Mouse (Mus musculus) left cerebral cortex, adult 11 months (tissue): ENCODE results near the gene Adh1.

Source experiments
- DNase-seq: peaks from one replicate; pipeline ENCODE4 v3.0.0; 2022; ENCODE audit warnings: low spot score

The Adh1 gene

DNA sequence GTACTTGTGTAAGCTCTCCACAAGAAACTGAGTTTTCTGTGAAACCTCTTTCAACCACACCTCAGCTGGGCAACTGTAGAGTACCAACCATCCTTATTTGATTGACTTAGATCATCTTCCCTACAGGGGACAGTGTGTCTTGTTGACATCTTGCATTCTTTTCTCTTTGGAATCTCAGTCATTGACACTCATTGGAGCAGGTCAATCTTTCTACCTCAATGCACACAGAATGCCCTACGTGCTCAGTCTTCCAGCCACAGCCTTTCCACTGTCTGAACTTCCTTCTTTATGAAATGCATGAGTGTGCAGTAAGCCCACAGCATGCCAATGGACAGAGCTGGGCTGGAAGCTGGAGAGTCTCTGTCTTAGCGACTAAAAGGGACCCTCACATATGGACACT lies 29.9 kb downstream of the Adh1 start:
- no peak for DNase-seq

DNA sequence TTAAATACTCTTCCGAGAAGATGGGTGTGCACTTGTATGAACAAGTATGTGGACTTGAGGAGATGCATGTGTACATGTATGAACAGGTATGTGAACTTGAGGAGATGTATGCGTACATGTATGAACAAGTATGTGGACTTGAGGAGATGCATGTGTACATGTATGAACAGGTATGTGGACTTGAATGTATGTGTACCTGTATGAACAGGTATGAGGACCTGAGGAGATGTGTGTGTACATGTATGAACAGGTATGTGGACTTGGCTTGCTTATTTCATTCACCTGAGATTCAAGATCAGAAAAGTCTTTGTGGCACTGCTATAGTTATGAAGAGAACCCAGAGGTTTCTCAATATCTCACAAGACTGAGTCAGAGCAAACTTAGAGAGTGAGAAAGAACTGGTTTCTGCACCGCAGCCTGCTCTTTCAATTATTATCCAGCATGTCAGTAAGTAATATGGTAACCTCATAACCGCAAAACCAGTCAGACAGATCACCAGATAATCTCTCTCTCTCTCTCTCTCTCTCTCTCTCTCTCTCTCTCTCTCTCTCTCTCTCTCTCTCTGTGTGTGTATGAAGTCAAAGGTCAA lies 30.8 kb downstream of the Adh1 start:
- no peak for DNase-seq

DNA sequence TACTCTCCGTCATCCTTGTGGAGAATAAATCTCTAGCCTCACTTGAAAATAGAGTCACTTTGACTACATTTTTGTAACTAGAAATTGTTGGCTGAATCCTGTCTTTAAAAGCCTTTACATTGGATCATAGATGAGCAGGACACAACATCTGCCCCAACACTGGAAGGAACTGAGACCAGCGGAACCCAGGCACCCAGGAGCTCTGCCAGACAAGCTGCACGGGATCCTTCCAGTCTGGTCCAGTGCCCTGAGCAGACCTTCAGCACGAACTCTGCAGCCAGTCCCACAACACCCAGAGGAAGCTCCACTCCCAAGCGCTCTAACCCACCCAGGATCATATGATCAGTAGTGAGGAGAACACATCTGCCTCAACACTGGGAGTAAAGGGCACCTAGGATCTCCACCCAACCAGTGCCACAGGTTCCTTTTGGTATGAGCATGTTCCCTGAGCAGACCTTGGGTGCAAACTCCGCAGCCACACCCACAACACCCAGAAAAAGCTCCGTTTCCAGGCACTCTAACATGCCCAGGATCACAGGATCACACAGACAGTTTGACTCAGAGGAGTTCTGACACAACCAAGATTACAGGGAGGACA lies 32.6 kb downstream of the Adh1 start:
- DNase-seq = no peak

DNA sequence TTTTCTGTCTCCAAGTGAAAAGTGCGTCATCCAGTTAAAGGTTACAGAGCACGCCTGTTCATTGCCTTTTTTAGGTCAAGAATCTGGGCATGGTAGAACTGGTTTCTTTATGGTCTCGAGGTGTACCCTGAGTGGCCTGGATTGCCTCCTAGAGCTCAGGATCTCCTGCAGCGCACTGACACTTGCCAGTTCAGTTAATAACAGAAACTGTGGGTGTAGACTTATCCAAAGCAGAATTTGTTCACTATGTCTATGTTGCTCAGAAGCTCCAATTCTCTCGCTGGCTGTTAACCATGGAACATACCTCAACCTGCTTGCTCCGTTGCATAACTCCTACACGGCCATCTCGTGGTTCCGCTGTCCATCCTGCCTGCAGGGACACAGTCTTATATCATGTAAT lies 39.3 kb downstream of the Adh1 start:
- DNase-seq = no peak

DNA sequence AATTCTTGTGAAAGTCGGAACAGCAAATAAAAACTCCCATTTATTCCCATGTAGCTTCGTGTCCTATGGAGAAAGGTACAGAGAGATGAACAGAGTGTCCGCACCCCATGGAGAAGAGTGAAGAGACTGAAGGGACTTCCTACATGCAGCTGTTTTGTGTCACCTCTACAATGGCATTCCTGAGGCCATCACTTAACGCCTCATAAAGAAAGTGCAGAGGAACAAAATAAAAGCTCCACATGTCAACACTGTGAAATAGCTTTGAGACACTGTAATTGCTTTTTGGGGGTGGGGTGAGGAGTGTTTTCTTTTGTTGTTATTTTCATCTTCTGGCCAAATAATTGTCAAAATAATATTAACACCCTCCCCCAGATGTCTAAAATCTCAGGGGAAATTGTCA lies 41.9 kb downstream of the Adh1 start:
- DNase-seq = no peak

DNA sequence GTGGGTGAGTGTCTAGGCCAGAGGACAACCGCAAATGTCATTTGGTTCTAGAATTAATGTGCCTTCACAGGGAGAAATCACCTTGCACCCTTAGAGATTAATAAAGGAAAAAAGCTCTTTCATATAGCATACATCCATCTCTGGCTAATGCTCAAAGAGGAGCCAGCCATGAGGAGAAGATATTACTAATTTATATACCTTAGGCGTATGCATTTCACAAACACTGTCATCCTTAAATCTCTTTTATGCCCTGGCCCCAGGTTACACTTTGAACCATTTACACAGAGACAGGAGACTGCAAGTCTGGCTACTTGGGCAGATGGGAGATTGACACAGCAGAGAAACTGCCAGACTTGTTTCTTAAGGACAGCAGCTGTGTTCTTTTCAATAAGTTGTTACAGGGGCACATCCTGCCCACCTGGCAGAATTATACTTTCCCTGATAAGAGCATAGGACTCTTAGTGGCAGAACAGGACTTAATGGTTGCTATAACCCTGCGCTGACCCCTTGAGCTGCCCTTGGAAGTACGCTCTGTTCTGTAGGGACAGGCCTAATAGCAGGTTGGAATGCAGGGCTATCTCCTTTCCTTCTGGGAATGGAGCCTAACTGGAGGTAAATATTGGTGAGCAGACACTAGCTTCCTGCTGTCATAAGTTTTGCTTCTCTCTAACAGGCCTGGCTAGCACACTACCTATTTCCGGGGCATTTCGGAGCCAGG lies 43.1 kb downstream of the Adh1 start:
- no peak for DNase-seq

DNA sequence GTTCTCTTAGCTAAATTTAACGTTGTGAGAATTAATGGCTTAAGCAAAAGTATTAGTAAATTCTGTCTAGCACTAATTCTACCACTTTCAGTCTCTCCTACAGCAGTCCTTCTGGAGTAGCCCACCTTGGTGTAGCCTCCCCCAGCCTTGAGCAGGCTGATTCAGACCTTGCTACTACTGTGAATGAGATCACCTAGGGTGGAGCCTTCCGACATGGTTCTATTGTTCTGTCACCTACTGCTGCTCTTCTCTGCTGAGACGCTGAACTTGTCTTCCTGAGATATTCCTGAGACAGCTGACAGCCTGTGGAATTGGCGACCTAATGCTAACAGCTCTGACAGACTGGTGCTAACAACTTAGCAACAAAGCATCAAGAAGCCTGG lies 43.7 kb downstream of the Adh1 start:
- no peak for DNase-seq

DNA sequence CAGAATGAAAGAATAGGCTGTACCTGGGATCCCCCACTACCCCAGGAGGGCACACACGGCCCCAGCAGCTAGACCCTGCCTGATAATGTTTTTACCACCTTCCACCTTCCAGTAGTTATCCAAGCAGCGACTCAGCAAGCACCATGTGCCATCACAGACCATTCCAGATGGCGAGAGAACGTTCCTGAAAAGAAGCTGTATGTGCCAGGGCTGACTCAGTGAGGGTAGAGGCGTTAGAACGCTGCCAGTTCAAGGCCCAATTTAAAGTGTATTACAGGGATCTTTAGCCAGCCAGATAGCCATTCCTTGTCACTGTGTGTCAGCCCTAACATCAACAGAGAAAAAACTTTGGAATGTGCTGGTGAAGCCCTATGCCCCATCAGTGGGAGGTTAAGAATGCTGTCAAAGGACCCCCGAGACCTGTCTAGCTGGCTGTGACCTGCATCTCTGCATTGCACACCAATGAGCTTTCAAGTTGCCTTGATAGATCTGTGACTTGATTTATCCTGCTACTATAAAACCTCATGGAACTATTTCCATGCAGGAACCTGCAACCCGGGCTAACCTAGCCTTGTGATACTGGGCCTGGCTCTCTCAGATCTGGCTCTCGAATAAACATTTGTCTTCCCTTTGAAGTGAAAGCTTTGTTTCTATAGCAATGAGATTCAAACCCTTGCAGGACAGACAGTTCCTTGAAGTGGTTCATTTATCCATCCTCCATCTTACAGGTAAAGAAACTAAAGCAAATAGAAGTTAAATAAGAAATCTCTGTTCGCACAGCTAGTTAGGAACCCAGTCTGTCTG lies 44.9 kb downstream of the Adh1 start:
- DNase-seq = no peak

DNA sequence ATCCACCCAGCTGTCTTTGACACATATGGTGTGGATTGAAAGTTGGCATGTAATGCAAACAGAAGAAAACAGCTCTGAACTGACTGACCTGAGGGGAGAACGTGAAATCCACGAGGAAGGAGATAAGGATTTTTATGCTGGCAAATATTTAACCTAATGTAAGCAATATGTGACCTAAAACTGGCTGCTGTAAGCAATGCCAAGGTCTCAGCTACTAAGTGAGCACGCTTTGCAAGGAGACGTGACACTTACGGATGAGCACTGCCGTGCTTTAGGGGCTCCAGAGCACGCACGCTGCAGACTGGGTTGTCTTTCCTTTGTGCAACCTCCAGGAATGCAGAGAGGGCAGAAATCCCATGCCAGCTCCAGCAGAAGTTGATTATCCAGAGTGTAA lies 45.5 kb downstream of the Adh1 start:
- no peak for DNase-seq

DNA sequence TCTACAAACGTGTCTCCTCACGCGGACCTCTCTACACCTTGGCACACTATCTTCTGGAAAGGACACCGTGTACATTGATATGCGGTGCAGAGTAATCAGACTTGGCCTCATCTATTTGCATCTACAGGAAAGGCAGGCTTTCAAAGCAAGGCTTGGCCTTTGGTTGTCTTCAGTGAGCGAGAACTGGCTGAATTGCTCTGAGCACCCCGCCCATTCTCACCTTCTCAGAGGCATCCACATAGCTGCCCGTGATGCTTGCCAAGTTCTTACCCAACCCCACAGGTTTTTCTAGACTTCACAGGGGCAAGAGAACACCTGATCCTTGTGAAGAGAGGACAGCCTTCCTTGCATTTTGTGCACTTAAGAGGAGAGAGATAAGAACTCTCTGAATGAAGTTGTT lies 49.1 kb downstream of the Adh1 start:
- DNase-seq = no peak

DNA sequence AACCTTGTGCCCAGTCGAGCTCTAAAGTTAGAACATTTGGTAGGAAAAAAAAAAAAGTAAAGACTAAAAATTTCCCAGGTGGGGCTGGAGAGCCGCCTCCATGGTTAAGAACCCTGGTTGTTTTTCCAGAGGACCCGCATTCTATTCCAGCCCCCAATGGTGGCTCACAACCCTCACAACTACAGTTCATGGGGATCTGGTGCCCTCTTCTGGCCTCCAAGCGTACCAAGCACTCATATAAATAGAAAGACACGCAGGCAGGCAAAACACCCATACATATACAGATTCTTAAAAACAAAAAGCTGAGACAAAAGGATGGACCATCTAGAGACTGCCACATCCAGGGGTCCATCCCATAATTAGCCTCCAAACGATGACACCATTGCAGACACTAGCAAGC lies 50.2 kb downstream of the Adh1 start:
- DNase-seq = no peak

DNA sequence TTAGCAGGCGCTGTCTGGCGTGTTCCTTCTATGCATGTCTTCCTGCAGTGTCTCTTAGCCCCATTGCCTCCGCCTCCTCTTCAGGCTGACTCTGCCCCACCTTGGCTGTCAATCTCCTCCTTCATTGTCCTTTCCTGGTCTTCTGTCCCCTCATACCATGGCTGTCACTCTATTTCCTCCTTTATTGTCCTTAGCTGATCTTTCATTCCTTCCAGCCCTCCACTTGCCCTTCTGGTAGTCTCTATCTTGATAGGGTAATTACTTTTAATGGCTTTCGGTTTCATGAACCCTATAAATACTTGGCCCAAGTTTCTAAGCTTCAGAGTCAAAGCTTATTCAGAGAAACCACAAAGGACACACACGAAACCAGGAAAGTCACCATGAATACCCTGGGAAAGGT lies 52.2 kb downstream of the Adh1 start, which contains the start of gene Adh6a:
Gene Adh6a, plus strand, starts transcription at position 322 of the 400 bp plus-strand sequence.
- no peak for DNase-seq

DNA sequence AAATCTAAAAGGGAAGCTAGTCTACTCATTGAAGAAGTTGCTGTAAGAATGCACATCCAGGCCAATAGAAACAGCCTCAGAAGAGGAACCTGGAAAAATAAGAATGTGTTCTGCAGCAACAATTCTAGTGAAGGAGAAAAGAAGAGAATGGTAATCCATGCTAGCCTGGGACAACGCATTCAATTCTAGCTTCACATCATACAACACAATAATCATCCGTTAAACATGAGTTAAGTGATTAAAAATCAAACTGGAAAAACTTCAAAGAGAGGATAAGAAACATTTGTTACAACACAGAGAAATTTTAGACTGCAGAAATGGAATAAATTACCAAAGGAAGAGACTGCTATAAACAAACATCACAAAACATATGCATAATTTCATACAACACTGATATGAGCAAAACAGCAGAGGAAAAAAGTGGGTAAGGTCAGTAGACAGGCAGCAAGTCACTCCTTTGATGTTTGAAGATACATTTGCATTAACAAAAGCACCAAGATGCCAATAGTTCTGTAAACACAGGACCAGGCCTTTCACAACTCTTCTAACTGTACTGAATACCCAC lies 56.2 kb downstream of the Adh1 start:
- no peak for DNase-seq

DNA sequence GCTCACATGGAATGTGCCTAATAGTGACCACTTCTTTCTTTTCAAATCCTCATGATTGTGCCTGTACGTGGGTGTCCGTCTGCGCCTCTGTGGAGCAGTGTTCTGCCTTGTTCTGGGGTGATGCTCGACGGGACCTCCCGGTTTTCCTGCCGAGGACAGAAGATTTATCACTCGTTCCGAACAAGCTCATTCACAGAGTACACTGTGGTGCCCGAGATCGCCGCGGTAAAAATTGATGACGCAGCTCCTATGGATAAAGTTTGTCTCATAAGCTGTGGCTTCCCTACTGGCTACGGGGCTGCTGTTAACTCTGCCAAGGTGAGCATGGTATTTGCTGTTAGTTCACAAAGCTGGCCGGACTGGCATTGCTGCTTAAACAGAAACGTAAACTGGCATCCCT lies 64.2 kb downstream of the Adh1 start:
- no peak for DNase-seq

DNA sequence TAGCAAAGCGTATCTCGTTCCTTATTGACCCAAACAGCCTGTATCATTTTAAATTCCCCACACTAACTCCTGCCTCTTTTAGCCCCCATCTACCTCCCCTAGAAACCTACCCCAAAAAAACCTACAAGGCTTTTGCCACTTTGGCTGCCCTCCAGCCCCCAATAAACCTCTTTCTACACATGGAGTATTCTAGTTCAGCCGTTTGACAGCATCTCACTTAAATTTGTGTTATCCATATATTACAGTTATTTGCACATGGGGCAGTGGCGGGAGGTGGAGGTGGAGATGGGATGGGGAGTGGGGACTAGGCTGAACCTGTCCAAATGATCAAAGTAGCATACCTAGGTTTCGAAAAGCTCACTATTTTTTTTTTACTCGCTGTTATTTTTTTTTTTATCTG lies 64.7 kb downstream of the Adh1 start:
- DNase-seq = no peak

DNA sequence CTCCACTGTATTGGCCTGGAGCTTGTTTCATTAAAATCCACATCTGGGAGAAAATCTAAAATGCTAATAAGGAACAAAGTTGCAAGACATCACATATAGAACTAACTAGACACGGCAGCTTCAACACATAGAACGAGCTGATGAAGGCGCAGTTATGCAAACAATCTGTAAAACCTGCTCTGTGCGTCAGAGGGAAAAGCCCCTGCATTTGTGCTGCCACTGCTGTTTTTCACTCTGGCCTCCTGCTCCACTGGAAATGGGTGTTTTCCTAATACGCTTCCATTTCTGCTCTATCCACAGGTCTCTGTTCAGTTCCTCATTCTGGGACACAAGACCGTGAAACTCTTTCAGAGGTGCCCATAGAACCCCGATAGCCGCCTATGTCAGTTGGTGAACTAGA lies 73.1 kb downstream of the Adh1 start:
- no peak for DNase-seq

DNA sequence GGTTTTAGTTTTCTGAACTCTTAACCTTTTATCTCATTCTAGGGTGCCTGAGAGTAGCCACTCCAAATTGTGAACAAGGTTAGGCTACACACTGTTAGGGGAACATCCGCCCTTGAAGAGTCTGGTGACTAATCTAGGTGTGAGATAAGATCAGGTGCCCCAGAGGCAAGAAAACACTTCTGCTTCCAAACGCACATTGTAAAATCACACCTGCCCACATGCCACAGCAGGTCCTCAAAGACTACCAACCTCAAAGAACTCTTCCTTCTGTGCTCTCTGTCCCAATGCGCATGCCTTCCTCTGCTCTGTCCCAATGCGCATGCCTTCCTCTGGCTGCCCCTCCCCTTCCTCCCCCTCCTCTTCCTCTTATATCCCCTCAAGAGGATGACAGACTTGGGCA lies 73.5 kb downstream of the Adh1 start:
- DNase-seq = no peak

DNA sequence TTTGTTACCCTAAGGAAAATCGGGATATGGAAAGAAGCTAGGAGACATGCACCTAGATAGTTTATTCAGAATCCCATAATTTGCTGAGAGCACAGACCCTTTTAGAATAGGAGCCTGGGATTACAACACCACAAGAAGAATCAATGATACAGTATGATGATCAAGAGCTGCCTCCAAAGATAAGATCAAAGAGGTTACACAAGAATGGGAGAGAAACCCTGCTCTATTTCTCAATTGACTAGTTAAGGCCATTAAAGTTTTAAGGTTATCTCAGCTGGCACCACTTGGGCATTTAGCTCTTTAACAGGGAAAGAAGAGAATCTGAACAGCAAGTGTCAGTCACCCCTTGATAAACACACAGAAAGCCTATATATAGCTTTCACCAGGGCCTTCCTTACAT lies 74.8 kb downstream of the Adh1 start:
- DNase-seq = no peak

DNA sequence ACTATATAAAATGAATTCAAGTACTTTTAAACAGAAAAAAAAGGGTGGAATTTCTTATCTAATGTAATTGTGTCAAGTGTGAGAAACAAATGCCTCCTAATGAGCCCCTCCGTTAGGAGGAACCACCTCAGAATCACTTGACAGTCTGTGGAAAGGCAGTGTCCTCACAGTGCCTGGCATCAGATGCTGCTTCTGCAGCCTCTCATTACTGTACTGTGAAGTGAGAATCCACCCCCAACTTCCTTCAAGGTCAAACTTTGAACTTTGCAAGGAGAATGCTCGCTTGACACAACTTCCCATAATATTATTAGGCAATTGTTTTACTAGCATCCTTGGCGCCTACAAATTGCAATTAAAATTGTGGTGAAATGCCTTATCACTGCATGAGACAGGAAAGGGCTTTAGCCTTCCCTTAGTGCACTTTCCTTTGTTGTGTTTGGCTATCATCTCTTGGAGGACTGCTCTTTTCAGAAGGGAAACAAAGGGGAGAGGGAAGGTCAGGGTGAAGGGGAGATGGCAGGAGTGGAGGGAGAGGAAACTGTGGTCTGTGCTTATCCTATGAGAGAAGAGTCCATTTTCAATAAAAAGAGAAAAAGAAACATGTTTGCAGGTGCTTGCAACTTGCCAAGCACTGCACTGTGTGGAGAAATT lies 75.4 kb downstream of the Adh1 start:
- no peak for DNase-seq
